Mouse (Mus musculus) bone marrow, adult 2 months (tissue): Measurements from ENCODE around the gene Rint1.

ENCODE experiments used
- CTCF ChIP-seq: fragments of 200-500 bp; IDR thresholded peaks from 2 replicates; pipeline ENCODE4 v1.5.1; 2011; ENCODE audit warnings: low read length, control low read depth; ENCODE audit not compliant: control insufficient read depth, insufficient read depth
- POLR2A ChIP-seq: fragments of 200-500 bp; IDR thresholded peaks from 2 replicates; pipeline ENCODE4 v1.6.1; 2011; ENCODE audit warnings: low read depth, mild to moderate bottlenecking, control low read depth, low read length, borderline replicate concordance; ENCODE audit not compliant: control insufficient read depth

DNA sequence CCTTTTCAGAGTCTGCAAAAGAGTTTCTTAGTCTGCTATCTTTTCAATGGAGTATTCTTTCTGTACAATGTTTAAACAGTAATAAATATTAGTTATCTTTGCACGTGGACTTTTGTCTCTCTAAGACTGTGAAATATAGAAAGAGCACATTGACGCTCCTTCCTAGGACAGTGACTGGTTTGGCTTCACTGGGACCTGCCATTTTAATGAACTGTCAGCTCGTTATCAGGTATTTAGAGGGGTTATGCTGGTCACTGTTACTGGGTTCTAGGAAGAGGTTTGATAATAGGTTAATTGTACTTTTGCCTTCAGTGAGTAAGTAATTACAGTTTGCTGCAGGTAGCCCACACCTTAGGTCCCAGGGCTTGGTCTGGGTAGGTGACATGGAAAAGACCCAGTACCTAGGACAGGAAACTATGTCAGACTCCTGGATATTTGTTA, 899 bp downstream of the Rint1 start:
- TF ChIP-seq CTCF: no peak
- TF ChIP-seq POLR2A: no peak
